Mouse (Mus musculus) midbrain, embryonic 11.5 days (tissue): ENCODE measurements around the gene Hykk. TPM values are rescaled to one million over a fixed set of nuclear protein-coding genes. Genes with fewer than 3 reads are reported as not detected.
A peak's percentile ranks its signal among the peaks of the same experiment; 100 is the strongest.
"Not testable (repeated sequence)": the region's sequence is repeated elsewhere in the genome, so short reads cannot be mapped to it uniquely, and the experiment has no call there.

ENCODE experiments used
- ATAC-seq: fragments of 200-750 bp; cut with Nextera tagmentation; 2 replicates; pipeline ENCODE4 v1.8.0; 2017; ENCODE audit warnings: moderate TSS enrichment, moderate library complexity; ENCODE audit not compliant: low FRiP score
- DNase-seq: peaks from one replicate; pipeline ENCODE4 v3.0.0; 2015; ENCODE audit warnings: low spot score; ENCODE audit errors: missing footprints
- H3K27ac ChIP-seq: fragments of 300-500 bp; sonication (generic); 2 replicates; pipeline ENCODE4 v1.5.1; 2014; ENCODE audit warnings: low read depth, low read length
- H3K27me3 ChIP-seq: fragments of 300-500 bp; sonication (generic); 2 replicates; pipeline ENCODE4 v1.6.1; 2014; ENCODE audit warnings: mild to moderate bottlenecking, low read length, moderate library complexity, mixed read lengths; ENCODE audit not compliant: control insufficient read depth, insufficient read depth
- H3K36me3 ChIP-seq: fragments of 300-500 bp; sonication (generic); 2 replicates; pipeline ENCODE4 v1.6.1; 2014; ENCODE audit warnings: mild to moderate bottlenecking, low read length, moderate library complexity, mixed read lengths; ENCODE audit not compliant: control insufficient read depth, insufficient read depth
- H3K4me1 ChIP-seq: fragments of 300-500 bp; sonication (generic); 2 replicates; pipeline ENCODE4 v1.6.1; 2014; ENCODE audit warnings: low read length; ENCODE audit not compliant: control insufficient read depth, insufficient read depth
- H3K4me2 ChIP-seq: fragments of 300-500 bp; sonication (generic); 2 replicates; pipeline ENCODE4 v1.6.1; 2014; ENCODE audit warnings: mild to moderate bottlenecking, moderate library complexity
- H3K4me3 ChIP-seq: fragments of 300-500 bp; sonication (generic); 2 replicates; pipeline ENCODE4 v1.5.1; 2014; ENCODE audit warnings: low read depth, low read length
- H3K9ac ChIP-seq: fragments of 300-500 bp; sonication (generic); 2 replicates; pipeline ENCODE4 v1.6.1; 2014; ENCODE audit warnings: low read length
- H3K9me3 ChIP-seq: fragments of 300-500 bp; sonication (generic); 2 replicates; pipeline ENCODE4 v1.6.1; 2016; ENCODE audit warnings: low read length; ENCODE audit not compliant: control insufficient read depth
- WGBS: fragments of 180-500 bp; shearing (Covaris S2); extraction: QIAGEN DNeasy Blood & Tissue Kit; methylation state at CpG from one replicate; pipeline ENCODE4 v1.1.7; 2014; 5-methylcytosine and 5-hydroxymethylcytosine counted together
- polyA plus RNA-seq: library from polyadenylated mRNA; unstranded; fragments of >200 nt; fragmentation: Nextera tagmentation; extraction: Ambion mirVana; gene quantifications from 2 replicates; pipeline ENCODE4 v1.2.1, GENCODE M21; 2014

The Hykk gene
- polyA plus RNA-seq, 1 experiment from 2014 or later = 4.2 TPM

- Histone ChIP-seq H3K4me1 (peaks cover 4% of the 10 kb centered on the region; the same call in 1 of the 2 replicates), H3K27me3 (no peaks in the 10 kb centered on the region), H3K4me3 (no peak overlapping the region), H3K4me2 (no peak overlapping the region), H3K9ac (no peak overlapping the region), H3K36me3 (0 out of 2 replicates have a peak, but pooled peaks cover 2% of the 10 kb centered on the region), H3K9me3 (no peaks in the 10 kb centered on the region), H3K27ac (no peak overlapping the region)
- no peak for ATAC-seq
- WGBS = 63% methylated on average over 4 of the region's 4 CpGs
- peak; percentile 47 for DNase-seq
Observed at GRCm38 (mm10) chr9:54919946-54920345, 2.9 kb downstream of the Hykk start.

GRCm38 (mm10) chr9:54930741-54931140 lies 13.7 kb downstream of the Hykk start:
- H3K4me1 ChIP-seq = no peaks in the 10 kb centered on the region
- H3K4me2 ChIP-seq = no peak overlapping the region
- no peaks in the 10 kb centered on the region; the same call in 1 of the 2 replicates for H3K36me3 ChIP-seq
- H3K4me3 ChIP-seq = no peak overlapping the region
- H3K9me3 ChIP-seq = no peaks in the 10 kb centered on the region
- DNase-seq (no peak), ATAC-seq (no peak)
- 86% methylated on average over 1 of the region's 1 CpGs for WGBS
- H3K27me3 ChIP-seq = no peaks in the 10 kb centered on the region
- H3K9ac ChIP-seq = no peak overlapping the region
- H3K27ac ChIP-seq = no peak overlapping the region

GRCm38 (mm10) chr9:54931765-54932164 lies 14.7 kb downstream of the Hykk start:
- DNase-seq (peak; percentile 35), ATAC-seq (no peak)
- H3K36me3 ChIP-seq = no peaks in the 10 kb centered on the region; the same call in 1 of the 2 replicates

GRCm38 (mm10) chr9:54932379-54932778 lies 15.3 kb downstream of the Hykk start:
- ATAC-seq = no peak
- H3K4me3 ChIP-seq = no peak overlapping the region
- H3K4me2 ChIP-seq = no peak overlapping the region
- WGBS = 75% methylated on average over 2 of the region's 2 CpGs
- no peak overlapping the region for H3K9ac ChIP-seq
- no peaks in the 10 kb centered on the region for H3K4me1 ChIP-seq
- no peaks in the 10 kb centered on the region for H3K9me3 ChIP-seq
- no peaks in the 10 kb centered on the region for H3K27me3 ChIP-seq
- no peak overlapping the region for H3K27ac ChIP-seq
- H3K36me3 ChIP-seq = no peaks in the 10 kb centered on the region; the same call in 1 of the 2 replicates
- DNase-seq = no peak

More at GRCm38 (mm10) chr9:54931765-54932164, 14.7 kb downstream of the Hykk start:
- H3K4me3 ChIP-seq = no peak overlapping the region
- H3K4me2 ChIP-seq = no peak overlapping the region
- no peak overlapping the region for H3K9ac ChIP-seq
- no peak overlapping the region for H3K27ac ChIP-seq
- no peaks in the 10 kb centered on the region for H3K27me3 ChIP-seq
- H3K4me1 ChIP-seq = no peaks in the 10 kb centered on the region
- WGBS = 0% methylated on average over 1 of the region's 1 CpGs
- H3K9me3 ChIP-seq = no peaks in the 10 kb centered on the region

- Histone ChIP-seq H3K27me3 (no peaks in the 10 kb centered on the region), H3K27ac (no peak overlapping the region), H3K4me1 (no peaks in the 10 kb centered on the region), H3K4me2 (no peak overlapping the region), H3K9ac (no peak overlapping the region), H3K9me3 (no peaks in the 10 kb centered on the region), H3K36me3 (no peaks in the 10 kb centered on the region), H3K4me3 (no peak overlapping the region)
- WGBS = 92% methylated on average over 4 of the region's 4 CpGs
- ATAC-seq (no peak), DNase-seq (no peak)
Observed at GRCm38 (mm10) chr9:54942071-54942470, 25.0 kb downstream of the Hykk start.

GRCm38 (mm10) chr9:54944467-54944866 lies 27.4 kb downstream of the Hykk start:
- WGBS = 81% methylated on average over 2 of the region's 2 CpGs
- Histone ChIP-seq H3K36me3 (no peaks in the 10 kb centered on the region), H3K27me3 (no peaks in the 10 kb centered on the region), H3K9ac (no peak overlapping the region), H3K4me3 (no peak overlapping the region), H3K9me3 (no peaks in the 10 kb centered on the region), H3K4me2 (no peak overlapping the region), H3K27ac (no peak overlapping the region), H3K4me1 (no peaks in the 10 kb centered on the region)
- no peak for DNase-seq
- ATAC-seq = no peak

- H3K36me3 ChIP-seq = no peaks in the 10 kb centered on the region
- H3K9ac ChIP-seq = no peak overlapping the region
- 85% methylated on average over 16 of the region's 16 CpGs for WGBS
- peaks cover under 1% of the 10 kb centered on the region for H3K4me1 ChIP-seq
- ATAC-seq = no peak
- H3K4me2 ChIP-seq = no peak overlapping the region
- H3K27ac ChIP-seq = no peak overlapping the region
- DNase-seq = no peak
- H3K27me3 ChIP-seq = no peaks in the 10 kb centered on the region
- no peaks in the 10 kb centered on the region for H3K9me3 ChIP-seq
- H3K4me3 ChIP-seq = no peak overlapping the region
Observed at GRCm38 (mm10) chr9:54946256-54946655, 29.2 kb downstream of the Hykk start.

- Histone ChIP-seq H3K9me3 (no peaks in the 10 kb centered on the region), H3K27ac (no peak overlapping the region), H3K4me3 (no peak overlapping the region), H3K9ac (no peak overlapping the region), H3K36me3 (peaks cover under 1% of the 10 kb centered on the region; the same call in 1 of the 2 replicates), H3K4me1 (peaks cover 9% of the 10 kb centered on the region), H3K27me3 (no peaks in the 10 kb centered on the region), H3K4me2 (no peak overlapping the region)
- ATAC-seq = no peak
- no peak for DNase-seq
Observed at GRCm38 (mm10) chr9:54949465-54949864, 32.4 kb downstream of the Hykk start.

- H3K4me3 ChIP-seq = peak overlapping the region; percentile 85
- WGBS = 61% methylated on average over 8 of the region's 8 CpGs
- peak; percentile 51; the same call in 1 of the 2 replicates for ATAC-seq
Observed at GRCm38 (mm10) chr9:54950162-54950561, 33.1 kb downstream of the Hykk start.

More at GRCm38 (mm10) chr9:54950162-54950561, 33.1 kb downstream of the Hykk start:
- not testable (repeated sequence) for H3K4me1 ChIP-seq, DNase-seq, H3K9me3 ChIP-seq, H3K36me3 ChIP-seq, H3K27ac ChIP-seq, H3K27me3 ChIP-seq
- Histone ChIP-seq H3K4me2 (peak overlapping the region; percentile 76), H3K9ac (peak overlapping the region; percentile 87)
